Mouse (Mus musculus): ENCODE measurements at regions not wholly inside any gene's neighbourhood (a gene's known extent, or its start where the extent isn't known, plus 50 kb on each side); places are given as distances from the start of the nearest gene placed in this dataset.

DNA sequence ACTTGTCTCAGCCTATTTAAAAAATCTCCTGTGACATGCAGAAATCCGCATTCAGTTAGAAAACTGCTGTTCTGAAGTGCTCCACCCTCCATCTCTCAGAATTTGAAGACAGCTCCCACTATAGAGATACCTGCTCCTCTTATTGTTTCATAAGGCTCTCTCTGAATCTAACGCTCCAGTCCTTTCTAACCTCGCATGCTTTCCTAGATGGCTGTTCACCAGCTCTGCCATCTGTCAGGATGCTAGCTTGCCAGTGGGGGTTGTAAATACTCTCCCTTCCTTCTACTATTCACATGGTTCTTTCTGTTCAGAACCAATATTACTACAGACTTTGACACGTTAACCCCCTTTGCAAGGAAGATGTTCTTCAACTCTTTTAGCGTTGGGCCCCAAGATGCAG is 123.3 kb upstream of the Gm10801 start:
- intact Hi-C loops (cut with DNase I): no loop called here
- peak; percentile 1 for DNase-seq

DNA sequence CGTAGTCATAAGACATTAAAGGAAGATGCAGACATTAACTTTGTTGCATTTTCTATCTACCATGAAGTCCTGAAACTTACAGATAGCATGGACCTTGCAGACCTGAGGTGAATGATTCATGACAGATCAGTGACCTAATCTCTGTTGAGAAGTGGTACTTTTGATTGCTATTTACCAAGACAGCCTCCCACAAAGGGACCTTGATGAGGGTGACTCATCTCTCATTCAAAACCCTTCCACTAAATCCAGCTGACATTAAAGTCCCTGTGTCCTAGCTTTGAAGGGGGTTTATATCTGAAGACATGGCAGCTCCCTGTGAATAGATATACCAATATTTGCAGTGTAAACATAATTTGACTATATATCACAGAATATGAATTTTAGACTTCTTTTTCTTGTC is 96.2 kb upstream of the Gm10801 start:
- intact Hi-C loops (cut with DNase I): no loop called here
- DNase-seq: no peak

All from left cerebral cortex, postnatal 4 days (tissue).